Comparison of ENCODE assay signal across 12 mouse cellular contexts in genomic region chr8:45065391-45065790, GRCm38 (mm10). TPM values are rescaled to one million over a fixed set of nuclear protein-coding genes. Genes with fewer than 3 reads are reported as not detected.
A peak's percentile ranks its signal among the peaks of the same experiment; 100 is the strongest.
DNase-seq lines count a peak whose midpoint lies in the region; TF ChIP-seq lines count a peak whose summit lies in the region.
"Not testable (repeated sequence)": the region's sequence is repeated elsewhere in the genome, so short reads cannot be mapped to it uniquely, and the experiment has no call there.
"Had no signal": no experiment of that assay in that cellular context is flagged by ENCODE, and none has a peak within 500 bp of the region (broad histone marks: within the 10 kb centered on the region; RNA-seq: fewer than 3 reads in every experiment).

No protein-coding gene starts in this region.

- peak overlapping the region; percentile 60; the same call in 1 of the 2 replicates for H3K4me3 ChIP-seq in E14TG2a.4 (replicated peaks; ENCODE audit: low read length)
- H3K4me3 ChIP-seq in forebrain, embryonic 10.5 days: not testable (repeated sequence)
- peak overlapping the region; percentile 78; the same call in 1 of the 2 replicates for H3K4me3 ChIP-seq in testis, adult 2 months (ENCODE audit: control insufficient read depth, low read depth, low read length)

- TF ChIP-seq POLR2A in testis, adult 2 months (IDR thresholded peaks at IDR 0.05; ENCODE audit: control insufficient read depth, low read depth, low read length): not testable (repeated sequence)

- peaks cover 66% of the 10 kb centered on the region for H3K4me1 ChIP-seq in E14TG2a.4 (replicated peaks; ENCODE audit: low read depth, low read length)
- peaks cover 27% of the 10 kb centered on the region for H3K4me1 ChIP-seq in forebrain, embryonic 10.5 days
- not testable (repeated sequence) for H3K4me1 ChIP-seq in testis, adult 2 months (ENCODE audit: control insufficient read depth, insufficient read depth, low read length)

- TF ChIP-seq CTCF in E14TG2a.4 (conservative IDR thresholded peaks at IDR 0.05; ENCODE audit: low read length); testis, adult 2 months (IDR thresholded peaks at IDR 0.05; ENCODE audit: control insufficient read depth, insufficient read depth, insufficient replicate concordance, low read depth, low read length): not testable (repeated sequence)

- H3K27me3 ChIP-seq in E14TG2a.4 (ENCODE audit: insufficient read depth, low read length); testis, adult 2 months (ENCODE audit: control insufficient read depth, insufficient read depth, low read length): not testable (repeated sequence)
- H3K27me3 ChIP-seq in forebrain, embryonic 10.5 days (ENCODE audit: poor library complexity, severe bottlenecking): peaks cover 14% of the 10 kb centered on the region

- H3K27ac ChIP-seq in forebrain, embryonic 10.5 days: 0 out of 2 replicates have a peak overlapping the region, but pooled peaks have one; percentile 81
- H3K27ac ChIP-seq in testis, adult 2 months (ENCODE audit: control insufficient read depth, insufficient read depth, low read depth, low read length): not testable (repeated sequence)

- H3K9me3 ChIP-seq in E14TG2a.4 (ENCODE audit: low read length): peaks cover 12% of the 10 kb centered on the region; the same call in 1 of the 2 replicates
- H3K9me3 ChIP-seq in forebrain, embryonic 10.5 days: not testable (repeated sequence)

- H3K36me3 ChIP-seq in E14TG2a.4 (ENCODE audit: insufficient read depth, low read length): peaks cover 15% of the 10 kb centered on the region; the same call in 1 of the 2 replicates
- not testable (repeated sequence) for H3K36me3 ChIP-seq in forebrain, embryonic 10.5 days (replicated peaks); testis, adult 2 months (ENCODE audit: control insufficient read depth, insufficient read depth, low read length)

- DNase-seq in ES-CJ7 (ENCODE audit: low read depth, low spot score) (peak; percentile 55), R1 (ENCODE audit: low read depth, low spot score) (peak; percentile 68)
- DNase-seq in forebrain, embryonic 10.5 days (ENCODE audit: extremely low spot score, low spot score): not testable (repeated sequence)

- WGBS in forebrain, embryonic 10.5 days: 100% methylated on average over 1 of the region's 1 CpGs

RNA-seq across cellular contexts. Expression of gene Mtnr1a, which starts 3.5 kb away (rescaled TPM):
- 0.09 and 0.10 TPM in 2 replicates for polyA plus RNA-seq in forebrain, embryonic 10.5 days (2016; fragmentation: Nextera tagmentation; extraction: Ambion mirVana)
- polyA plus RNA-seq in testis, adult 2 months (2012; rRNA removed): 4.5 and 4.8 TPM in 2 replicates
- polyA plus RNA-seq: activated CD4-positive, CD25-positive, alpha-beta regulatory T cell, adult 4 months; CD4-positive, CD25-positive, alpha-beta regulatory T cell, adult 4 months; cortical plate, adult 2 months; embryonic facial prominence, embryonic 14.5 days; frontal cortex, adult 2 months; G1E; Patski had no signal
